Mouse (Mus musculus) thymus, adult 2 months (tissue): ENCODE measurements at regions not wholly inside any gene's neighbourhood (a gene's known extent, or its start where the extent isn't known, plus 50 kb on each side); places are given as distances from the start of the nearest gene placed in this dataset.

ENCODE experiments used
- CTCF ChIP-seq: fragments of 200-500 bp; IDR thresholded peaks from 2 replicates; pipeline ENCODE4 v1.5.1; 2012; ENCODE audit warnings: mild to moderate bottlenecking, control low read depth, low read length, moderate library complexity, borderline replicate concordance; ENCODE audit not compliant: control insufficient read depth, poor library complexity, insufficient read depth; ENCODE audit errors: extremely low read depth
- POLR2A ChIP-seq: fragments of 200-500 bp; IDR thresholded peaks from 2 replicates; pipeline ENCODE4 v1.6.1; 2012; ENCODE audit warnings: mild to moderate bottlenecking, low read length, control low read depth, moderate library complexity; ENCODE audit not compliant: control insufficient read depth, poor library complexity, insufficient read depth; ENCODE audit errors: extremely low read depth

DNA sequence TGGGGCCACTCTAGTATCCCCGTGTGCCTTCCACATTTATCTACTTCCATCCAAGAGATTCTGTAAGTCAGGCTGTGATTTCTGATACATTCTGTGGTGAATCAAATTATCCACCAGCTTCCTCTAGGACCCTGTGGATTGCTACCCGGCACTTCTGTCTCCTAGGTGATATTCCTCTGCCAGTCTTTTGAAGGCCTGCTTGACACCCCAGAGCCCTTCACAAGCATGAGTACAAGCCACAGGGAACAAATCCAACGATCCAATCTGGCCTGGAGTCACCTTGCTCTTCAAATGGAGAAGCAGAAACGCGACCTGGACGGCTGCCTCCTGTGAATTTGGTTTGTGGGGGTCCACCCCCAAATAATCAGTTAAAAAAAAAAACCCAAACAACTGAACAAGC is 59.1 kb upstream of the Stx16 start:
- TF ChIP-seq CTCF (no peak), POLR2A (no peak)
